Mouse (Mus musculus): Measurements from ENCODE around the gene Aatf. TPM values are rescaled to one million over a fixed set of nuclear protein-coding genes. Genes with fewer than 3 reads are reported as not detected.

Gene Aatf
- polyA plus RNA-seq, 1 experiment from 2014 or later = 28.2 TPM

DNA sequence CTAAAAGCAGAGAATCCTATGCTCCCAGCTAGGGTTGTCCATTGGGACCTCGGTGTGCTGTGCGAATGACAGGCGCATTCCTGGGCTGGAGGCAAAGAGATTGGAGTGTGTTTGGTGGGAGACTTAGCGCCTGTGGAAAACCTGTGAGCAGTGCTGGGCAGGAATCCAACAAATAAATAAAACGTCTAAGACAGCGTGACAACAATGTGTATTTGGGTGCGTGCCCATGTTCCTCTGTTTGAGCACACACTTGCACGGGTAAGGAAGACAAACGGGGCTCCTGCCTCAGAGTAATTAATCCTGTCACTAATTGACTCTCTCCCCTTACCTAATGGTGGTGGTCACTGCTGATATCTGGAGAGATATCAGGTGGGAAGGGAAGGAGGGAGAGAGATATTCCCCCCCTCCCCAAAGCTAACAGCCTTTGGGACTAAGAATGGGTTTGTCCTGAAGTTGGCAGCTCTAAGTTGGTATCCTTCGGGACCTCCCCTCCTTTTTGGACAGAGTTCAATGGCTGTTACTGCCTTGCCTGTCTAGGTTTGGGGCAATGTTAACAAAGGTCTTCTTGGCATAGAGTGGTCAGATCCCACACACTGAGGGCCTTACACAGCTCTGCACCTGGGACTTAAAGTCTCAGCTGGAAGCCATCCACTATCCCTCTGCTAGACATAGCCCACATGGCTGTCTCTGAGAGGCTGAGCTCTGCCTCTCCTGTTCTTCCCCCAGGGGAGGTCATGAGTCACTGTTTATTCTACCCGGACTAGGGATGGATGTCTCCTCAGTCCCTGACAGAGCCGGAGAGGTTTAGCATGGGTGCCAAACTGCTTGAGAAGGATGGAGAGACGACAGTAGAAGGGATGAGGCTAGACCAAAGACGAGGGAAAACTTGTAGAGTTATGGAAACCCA is 16.7 kb upstream of the Aatf start:
- no peak overlapping the region for H3K9ac ChIP-seq (ENCODE audit: low read depth, low read length)
- peaks cover 79% of the 10 kb centered on the region for H3K27me3 ChIP-seq (ENCODE audit: control insufficient read depth, insufficient read depth, low read length)
- WGBS (ENCODE audit: insufficient replicate concordance) = 7% methylated on average over 14 of the region's 14 CpGs
- no peak overlapping the region for H3K27ac ChIP-seq (ENCODE audit: low read depth, low read length)
- H3K4me1 ChIP-seq (ENCODE audit: control insufficient read depth, insufficient read depth, low read length) = peaks cover 10% of the 10 kb centered on the region
- H3K4me2 ChIP-seq = no peak overlapping the region
- ATAC-seq (replicated peaks; ENCODE audit: insufficient number of reproducible peaks, low FRiP score, low TSS enrichment) = no peak
- H3K9me3 ChIP-seq (replicated peaks; ENCODE audit: control insufficient read depth, low read length) = no peaks in the 10 kb centered on the region
- H3K36me3 ChIP-seq (ENCODE audit: control insufficient read depth, insufficient read depth, low read length) = no peaks in the 10 kb centered on the region
- no peak overlapping the region for H3K4me3 ChIP-seq (ENCODE audit: low read depth, low read length)

DNA sequence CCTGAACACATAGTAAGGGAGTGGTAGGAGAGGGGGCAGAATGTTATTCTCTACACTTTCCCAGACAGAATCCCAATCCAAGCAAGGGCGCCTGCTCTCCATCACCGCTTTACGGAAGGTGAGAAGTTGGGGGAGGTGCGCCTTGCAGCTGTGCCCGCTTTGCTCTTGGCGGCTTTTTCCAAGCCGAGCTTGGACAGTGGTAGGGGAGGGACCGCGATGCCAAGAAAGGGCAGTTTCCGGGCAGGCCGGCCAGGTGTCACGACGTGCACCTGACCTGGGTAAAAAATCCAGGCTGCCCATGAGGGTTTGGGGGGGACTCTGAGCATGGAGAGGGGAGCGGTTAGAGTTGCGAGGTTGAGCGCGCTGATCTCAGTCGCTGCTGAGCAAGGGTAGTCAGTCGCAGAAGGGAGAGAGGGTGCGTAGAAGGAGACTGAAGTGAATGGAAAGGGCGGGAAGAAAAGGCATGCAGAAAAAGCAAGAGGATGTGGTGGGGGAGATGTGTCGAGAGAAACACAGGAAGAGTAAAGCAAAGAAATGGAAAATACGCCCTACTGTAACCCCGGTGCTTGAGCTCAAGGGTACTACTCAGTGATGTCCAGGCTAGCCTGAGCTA is 15.9 kb upstream of the Aatf start:
- Histone ChIP-seq H3K27ac (ENCODE audit: low read depth, low read length) (no peak overlapping the region), H3K4me2 (peak overlapping the region; percentile 49), H3K9me3 (replicated peaks; ENCODE audit: control insufficient read depth, low read length) (no peaks in the 10 kb centered on the region), H3K9ac (ENCODE audit: low read depth, low read length) (no peak overlapping the region), H3K4me1 (ENCODE audit: control insufficient read depth, insufficient read depth, low read length) (peaks cover 13% of the 10 kb centered on the region), H3K4me3 (ENCODE audit: low read depth, low read length) (peak overlapping the region; percentile 19; the same call in 1 of the 2 replicates), H3K36me3 (ENCODE audit: control insufficient read depth, insufficient read depth, low read length) (no peaks in the 10 kb centered on the region), H3K27me3 (ENCODE audit: control insufficient read depth, insufficient read depth, low read length) (peaks cover 87% of the 10 kb centered on the region)
- ATAC-seq (replicated peaks; ENCODE audit: insufficient number of reproducible peaks, low FRiP score, low TSS enrichment) = no peak
- WGBS (ENCODE audit: insufficient replicate concordance) = 2% methylated on average over 24 of the region's 24 CpGs

DNA sequence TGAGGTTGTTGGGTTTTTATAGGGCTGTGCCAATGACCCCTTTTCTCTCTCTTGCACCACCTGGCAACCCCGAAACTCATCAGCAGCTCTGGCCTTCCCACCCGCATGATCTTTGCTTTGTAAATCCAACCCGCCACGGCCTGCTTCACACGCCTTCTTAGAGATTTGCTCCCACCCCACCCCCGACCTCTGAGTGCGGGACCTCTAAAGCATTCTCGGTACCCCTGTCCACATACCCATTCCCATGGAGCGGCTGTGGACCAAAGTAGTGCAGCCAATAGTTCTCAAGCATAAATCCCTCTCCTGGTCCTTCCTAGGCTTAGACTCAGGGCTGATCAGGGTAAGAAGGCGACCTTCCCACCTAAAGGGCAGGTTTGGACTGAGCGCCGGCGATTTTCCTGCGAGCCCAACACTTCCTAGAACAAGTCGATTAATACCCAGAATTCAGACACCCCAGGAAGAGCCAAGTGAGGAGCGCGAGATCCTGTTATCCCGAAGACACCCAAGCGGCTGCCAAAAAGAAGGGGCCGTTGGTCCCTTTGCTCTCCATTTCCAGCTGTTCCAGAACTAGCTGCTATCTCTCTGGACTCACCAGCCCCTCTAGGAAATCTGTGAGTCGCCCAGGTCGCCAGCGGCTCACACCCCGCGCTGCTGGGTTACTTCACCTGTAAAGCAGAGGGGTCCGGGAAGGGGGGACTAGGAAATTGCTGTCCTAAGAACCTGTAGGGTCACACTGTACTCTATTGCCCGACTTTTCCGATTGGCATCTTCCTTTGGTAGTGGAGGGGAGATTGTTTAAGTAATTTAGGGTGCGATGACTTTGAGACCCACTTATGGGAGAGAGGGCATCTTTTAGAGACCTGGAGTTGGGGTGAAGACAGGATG is 13.9 kb upstream of the Aatf start:
- no peak overlapping the region for H3K4me3 ChIP-seq (ENCODE audit: low read depth, low read length)
- H3K27me3 ChIP-seq (ENCODE audit: control insufficient read depth, insufficient read depth, low read length) = peaks cover 99% of the 10 kb centered on the region
- no peaks in the 10 kb centered on the region for H3K9me3 ChIP-seq (replicated peaks; ENCODE audit: control insufficient read depth, low read length)
- no peak for ATAC-seq (replicated peaks; ENCODE audit: insufficient number of reproducible peaks, low FRiP score, low TSS enrichment)
- no peak overlapping the region for H3K27ac ChIP-seq (ENCODE audit: low read depth, low read length)
- peaks cover 18% of the 10 kb centered on the region for H3K4me1 ChIP-seq (ENCODE audit: control insufficient read depth, insufficient read depth, low read length)
- H3K36me3 ChIP-seq (ENCODE audit: control insufficient read depth, insufficient read depth, low read length) = no peaks in the 10 kb centered on the region
- WGBS (ENCODE audit: insufficient replicate concordance) = 4% methylated on average over 29 of the region's 29 CpGs
- H3K9ac ChIP-seq (ENCODE audit: low read depth, low read length) = no peak overlapping the region
- H3K4me2 ChIP-seq = no peak overlapping the region

DNA sequence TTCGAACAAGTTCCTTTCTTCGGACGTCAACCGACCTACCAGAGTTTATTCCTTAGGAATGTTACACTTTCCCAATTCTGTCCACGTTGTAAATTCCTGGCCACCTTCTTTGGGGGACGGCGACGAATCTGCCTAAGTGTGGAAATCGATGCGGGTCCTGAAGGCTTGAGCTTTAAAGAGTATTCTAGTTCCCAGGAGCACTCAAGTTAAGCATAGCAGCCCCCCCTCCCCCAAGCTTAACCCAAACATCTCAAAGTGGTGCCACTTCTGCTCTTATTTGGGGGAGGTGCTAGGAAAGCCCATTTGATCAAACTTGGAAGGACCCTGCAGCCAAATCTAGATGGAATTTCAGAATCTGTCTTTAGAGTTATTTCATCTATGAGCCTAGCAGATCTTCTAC is 13.1 kb upstream of the Aatf start:
- peaks cover 18% of the 10 kb centered on the region for H3K4me1 ChIP-seq (ENCODE audit: control insufficient read depth, insufficient read depth, low read length)

DNA sequence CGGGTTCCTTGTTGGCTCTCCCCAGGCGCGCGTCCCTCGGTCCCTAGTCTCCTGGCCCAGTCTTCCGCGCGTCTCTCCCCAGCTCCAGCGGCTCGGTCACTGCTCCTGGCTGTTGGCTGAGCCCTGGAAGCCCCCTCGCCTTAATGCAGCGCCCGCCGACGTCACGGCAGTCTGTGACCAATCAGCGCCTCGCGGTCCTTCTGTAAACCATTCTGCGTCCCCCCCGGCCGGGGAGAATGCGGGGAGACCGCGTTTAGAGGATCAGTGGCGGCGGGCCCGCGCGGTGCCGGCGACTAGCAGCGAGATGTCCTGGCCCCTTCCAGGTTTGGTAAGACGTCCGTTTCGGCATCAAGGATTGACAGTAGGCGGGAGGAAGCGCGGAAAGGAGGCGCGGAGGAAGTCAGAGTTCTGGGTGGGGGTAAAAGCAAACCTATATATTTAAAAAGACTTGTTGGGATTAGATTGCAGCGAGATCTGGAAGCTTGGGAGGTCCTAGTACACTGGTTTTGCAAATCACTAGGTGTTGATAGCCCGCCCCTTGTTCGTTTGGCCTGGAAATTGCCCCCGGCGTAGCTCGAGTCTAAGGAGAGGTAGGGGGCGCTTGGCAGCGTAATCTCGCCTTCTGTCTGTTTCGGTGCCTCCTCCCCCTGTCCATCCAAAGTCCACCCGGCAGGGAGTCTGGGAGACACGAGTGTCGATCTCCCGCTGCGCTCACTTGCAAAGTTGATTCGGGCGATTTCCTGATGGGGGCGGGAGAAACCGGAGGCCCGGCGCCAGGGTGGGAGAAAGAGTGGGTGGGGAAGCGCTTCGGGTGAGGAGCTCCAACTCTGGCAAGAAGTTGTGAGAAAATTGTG is 12.3 kb upstream of the Aatf start, which contains the start of gene Lhx1:
Lhx1 (minus strand) TSS at position 115 of the 854 bp plus-strand sequence.
- ATAC-seq (replicated peaks; ENCODE audit: insufficient number of reproducible peaks, low FRiP score, low TSS enrichment) = no peak

More for the DNA sequence above, 13.1 kb upstream of the Aatf start:
- WGBS (ENCODE audit: insufficient replicate concordance) = 1% methylated on average over 10 of the region's 10 CpGs
- Histone ChIP-seq H3K36me3 (ENCODE audit: control insufficient read depth, insufficient read depth, low read length) (no peaks in the 10 kb centered on the region), H3K9ac (ENCODE audit: low read depth, low read length) (no peak overlapping the region), H3K4me2 (peak overlapping the region; percentile 96), H3K27me3 (ENCODE audit: control insufficient read depth, insufficient read depth, low read length) (peaks cover 100% of the 10 kb centered on the region), H3K4me3 (ENCODE audit: low read depth, low read length) (peak overlapping the region; percentile 59), H3K27ac (ENCODE audit: low read depth, low read length) (no peak overlapping the region), H3K9me3 (replicated peaks; ENCODE audit: control insufficient read depth, low read length) (no peaks in the 10 kb centered on the region)
- ATAC-seq (replicated peaks; ENCODE audit: insufficient number of reproducible peaks, low FRiP score, low TSS enrichment) = no peak

DNA sequence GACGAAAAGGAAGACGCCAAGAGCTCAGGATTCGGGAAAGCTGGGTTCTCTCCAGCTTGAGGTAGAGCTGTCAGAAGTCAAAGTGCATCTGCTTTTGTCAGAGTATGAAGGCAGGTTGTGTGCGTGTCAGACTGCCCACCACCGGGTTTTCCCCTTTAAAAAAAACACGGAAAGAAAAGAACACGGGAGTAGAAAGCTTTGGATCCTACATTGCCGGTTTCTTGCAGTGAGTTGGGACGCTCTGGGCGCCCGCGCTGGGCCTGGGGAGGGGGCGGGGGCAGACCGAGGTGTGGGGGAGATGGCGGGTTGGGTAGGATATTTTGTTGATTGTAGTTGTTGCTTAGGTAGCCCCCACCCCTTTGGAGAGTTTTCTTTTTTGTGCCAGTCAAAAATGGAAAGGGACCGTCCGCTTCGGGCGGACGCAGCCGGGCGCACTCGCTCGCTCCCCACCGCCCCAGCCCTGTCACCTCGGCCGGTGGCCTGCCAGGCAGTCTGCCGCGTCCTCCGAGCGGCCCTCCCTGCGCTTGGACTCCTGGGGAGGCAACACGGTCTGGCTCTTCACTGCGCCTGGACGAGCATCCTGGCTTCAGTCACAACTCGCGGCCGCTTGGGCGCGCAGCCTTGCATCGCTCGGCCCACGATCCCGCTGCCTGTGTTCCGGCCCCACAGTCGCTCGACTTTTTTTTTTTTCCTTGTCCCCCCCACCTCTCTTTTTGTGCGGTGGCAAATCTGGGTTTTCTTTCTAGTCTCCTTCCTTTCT is 11.4 kb upstream of the Aatf start:
- Histone ChIP-seq H3K27ac (ENCODE audit: low read depth, low read length) (no peak overlapping the region), H3K4me3 (ENCODE audit: low read depth, low read length) (peak overlapping the region; percentile 59), H3K4me2 (peak overlapping the region; percentile 96), H3K36me3 (ENCODE audit: control insufficient read depth, insufficient read depth, low read length) (no peaks in the 10 kb centered on the region), H3K4me1 (ENCODE audit: control insufficient read depth, insufficient read depth, low read length) (peaks cover 18% of the 10 kb centered on the region), H3K9ac (ENCODE audit: low read depth, low read length) (no peak overlapping the region), H3K27me3 (ENCODE audit: control insufficient read depth, insufficient read depth, low read length) (peaks cover 100% of the 10 kb centered on the region), H3K9me3 (replicated peaks; ENCODE audit: control insufficient read depth, low read length) (no peaks in the 10 kb centered on the region)
- ATAC-seq (replicated peaks; ENCODE audit: insufficient number of reproducible peaks, low FRiP score, low TSS enrichment) = no peak
- WGBS (ENCODE audit: insufficient replicate concordance) = under 1% methylated on average over 48 of the region's 48 CpGs

More for the DNA sequence above, 12.3 kb upstream of the Aatf start, which contains the start of gene Lhx1:
- H3K9me3 ChIP-seq (replicated peaks; ENCODE audit: control insufficient read depth, low read length) = no peaks in the 10 kb centered on the region
- H3K4me3 ChIP-seq (ENCODE audit: low read depth, low read length) = peak within 1 kb of the TSS; percentile 59
- no peak within 1 kb of the TSS for H3K9ac ChIP-seq (ENCODE audit: low read depth, low read length)
- H3K36me3 ChIP-seq (ENCODE audit: control insufficient read depth, insufficient read depth, low read length) = no peaks in the 10 kb centered on the region
- H3K4me2 ChIP-seq = peak within 1 kb of the TSS; percentile 96
- H3K4me1 ChIP-seq (ENCODE audit: control insufficient read depth, insufficient read depth, low read length) = peaks cover 18% of the 10 kb centered on the region
- H3K27ac ChIP-seq (ENCODE audit: low read depth, low read length) = no peak within 1 kb of the TSS
- H3K27me3 ChIP-seq (ENCODE audit: control insufficient read depth, insufficient read depth, low read length) = peaks cover 100% of the 10 kb centered on the region
- WGBS (ENCODE audit: insufficient replicate concordance) = under 1% methylated on average over 64 of the region's 64 CpGs

DNA sequence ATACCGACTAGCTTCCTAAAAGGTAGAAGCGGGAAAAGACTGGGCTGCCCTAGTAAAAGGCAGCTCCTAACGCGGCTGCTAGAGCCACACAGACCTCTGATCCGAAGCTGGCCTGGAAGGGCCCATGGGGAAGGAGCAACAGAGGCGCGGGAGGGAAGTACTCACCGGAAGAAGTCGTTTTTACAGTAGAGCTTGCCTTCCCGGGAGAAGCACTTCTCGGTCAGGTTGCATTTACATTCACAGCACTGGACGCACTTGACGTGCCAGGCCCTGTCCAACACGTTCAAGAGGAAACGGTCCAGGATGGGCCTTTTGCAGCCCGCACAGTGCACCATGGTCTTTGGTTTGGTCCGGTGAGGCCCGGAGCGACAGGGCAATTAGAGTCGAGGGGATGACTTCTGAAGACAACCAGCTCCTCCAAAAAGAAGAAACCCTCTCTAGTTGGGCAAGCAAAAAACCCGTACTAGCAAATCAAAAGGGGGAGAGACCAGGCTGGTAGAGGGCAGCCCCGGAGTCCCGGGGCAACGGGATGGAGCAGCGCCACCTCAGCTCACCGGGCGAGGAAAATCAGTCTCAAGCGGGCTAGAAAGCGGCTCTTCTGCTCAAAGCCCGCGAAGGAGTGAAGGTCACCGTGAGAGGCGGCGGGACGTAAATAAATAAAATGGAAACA is 10.7 kb upstream of the Aatf start:
- H3K27me3 ChIP-seq (ENCODE audit: control insufficient read depth, insufficient read depth, low read length) = peaks cover 100% of the 10 kb centered on the region
- ATAC-seq (replicated peaks; ENCODE audit: insufficient number of reproducible peaks, low FRiP score, low TSS enrichment) = no peak
- H3K4me3 ChIP-seq (ENCODE audit: low read depth, low read length) = peak overlapping the region; percentile 59
- H3K9ac ChIP-seq (ENCODE audit: low read depth, low read length) = no peak overlapping the region
- H3K9me3 ChIP-seq (replicated peaks; ENCODE audit: control insufficient read depth, low read length) = no peaks in the 10 kb centered on the region
- no peak overlapping the region for H3K27ac ChIP-seq (ENCODE audit: low read depth, low read length)
- no peaks in the 10 kb centered on the region for H3K36me3 ChIP-seq (ENCODE audit: control insufficient read depth, insufficient read depth, low read length)
- peak overlapping the region; percentile 96 for H3K4me2 ChIP-seq
- WGBS (ENCODE audit: insufficient replicate concordance) = under 1% methylated on average over 35 of the region's 35 CpGs
- peaks cover 14% of the 10 kb centered on the region for H3K4me1 ChIP-seq (ENCODE audit: control insufficient read depth, insufficient read depth, low read length)
